15 mouse cellular contexts compared by ENCODE assay signal in genomic region chr12:116641339-116642190, GRCm38 (mm10).
DNase-seq lines count a peak whose midpoint lies in the region; ATAC-seq and TF ChIP-seq lines count a peak whose summit lies in the region.
"Had no signal": no experiment of that assay in that cellular context is flagged by ENCODE, and none has a peak within 500 bp of the region (broad histone marks: within the 10 kb centered on the region; RNA-seq: fewer than 3 reads in every experiment).

No protein-coding gene starts in this region.

- peak; percentile 79 for ATAC-seq in hindbrain, postnatal 0 days
- no peak for ATAC-seq in liver, embryonic 11.5 days (replicated peaks; ENCODE audit: low FRiP score)
- ATAC-seq in liver, embryonic 12.5 days: no peak

- H3K4me1 ChIP-seq in hindbrain, postnatal 0 days (ENCODE audit: insufficient read depth, low read length): peaks cover 9% of the 10 kb centered on the region; the same call in 1 of the 2 replicates
- no peaks in the 10 kb centered on the region for H3K4me1 ChIP-seq in liver, embryonic 11.5 days (replicated peaks; ENCODE audit: control insufficient read depth, insufficient read depth, low read length)
- no peaks in the 10 kb centered on the region for H3K4me1 ChIP-seq in liver, embryonic 12.5 days
- H3K4me1 ChIP-seq: embryonic facial prominence, embryonic 15.5 days had no signal

- intact Hi-C loops in heart, postnatal 10 days (cut with DNase I): loop anchor here (10.0 kb wide), 1 partner anchor 383 kb away; no protein-coding TSS in a partner anchor

- TF ChIP-seq POLR2A in brain, embryonic 14.5 days (IDR thresholded peaks at IDR 0.05; ENCODE audit: borderline replicate concordance, extremely low read depth, insufficient read depth, insufficient read length, poor library complexity, severe bottlenecking): no peak

- no peak overlapping the region for H3K4me3 ChIP-seq in hindbrain, postnatal 0 days (ENCODE audit: low read length)
- no peak overlapping the region for H3K4me3 ChIP-seq in liver, embryonic 11.5 days (ENCODE audit: low read depth, low read length)
- no peak overlapping the region for H3K4me3 ChIP-seq in liver, embryonic 12.5 days
- H3K4me3 ChIP-seq: embryonic facial prominence, embryonic 15.5 days; layer of hippocampus, adult 2 months had no signal

- no peak for TF ChIP-seq CTCF in brain, embryonic 14.5 days (IDR thresholded peaks at IDR 0.05; ENCODE audit: borderline replicate concordance, extremely low read depth, insufficient read depth, insufficient read length)
- TF ChIP-seq CTCF in hindbrain, postnatal 0 days (IDR thresholded peaks at IDR 0.05; ENCODE audit: low read depth): no peak

- H3K27me3 ChIP-seq in hindbrain, postnatal 0 days (ENCODE audit: insufficient read depth, low read length): no peaks in the 10 kb centered on the region
- no peaks in the 10 kb centered on the region; the same call in none of the 2 replicates for H3K27me3 ChIP-seq in liver, embryonic 11.5 days (replicated peaks; ENCODE audit: control insufficient read depth, insufficient read depth, low read length)
- H3K27me3 ChIP-seq in liver, embryonic 12.5 days (replicated peaks): 0 out of 2 replicates have a peak, but pooled peaks cover 3% of the 10 kb centered on the region
- H3K27me3 ChIP-seq: embryonic facial prominence, embryonic 15.5 days had no signal

- 0 out of 2 replicates have a peak overlapping the region, but pooled peaks have one; percentile 20 for H3K27ac ChIP-seq in hindbrain, postnatal 0 days
- H3K27ac ChIP-seq in liver, embryonic 11.5 days (ENCODE audit: low read depth, low read length): no peak overlapping the region
- H3K27ac ChIP-seq in liver, embryonic 12.5 days: no peak overlapping the region
- H3K27ac ChIP-seq: embryonic facial prominence, embryonic 15.5 days; layer of hippocampus, adult 2 months had no signal

- 36% methylated on average over 14 of the region's 14 CpGs for WGBS in hindbrain, postnatal 0 days
- 23% methylated on average over 14 of the region's 14 CpGs for WGBS in liver, embryonic 11.5 days
- 18% methylated on average over 14 of the region's 14 CpGs for WGBS in liver, embryonic 12.5 days (ENCODE audit: insufficient replicate concordance)

- peak; percentile 88 for DNase-seq in brain, embryonic 14.5 days (ENCODE audit: low read depth)
- peak; percentile 16 for DNase-seq in embryo, embryonic 11.5 days (ENCODE audit: low read depth, low spot score)
- DNase-seq in hindbrain, postnatal 0 days (ENCODE audit: low spot score): peak; percentile 76
- DNase-seq in neural tube, embryonic 10.5 days (ENCODE audit: extremely low spot score, low spot score): peak; percentile 18
- no peak for DNase-seq in liver, embryonic 11.5 days (ENCODE audit: low spot score)
- DNase-seq in thymus, postnatal 36 days: no peak
- DNase-seq in heart, postnatal 10 days: no peak
- DNase-seq: gastrocnemius, postnatal 10 days; heart, postnatal 14 days; left cerebral cortex, postnatal 4 days; lung, postnatal 10 days; thymus, postnatal 14 days had no signal

- H3K9me3 ChIP-seq in hindbrain, postnatal 0 days (ENCODE audit: low read length): no peaks in the 10 kb centered on the region
- H3K9me3 ChIP-seq in liver, embryonic 11.5 days (ENCODE audit: control insufficient read depth, low read length): no peaks in the 10 kb centered on the region
- H3K9me3 ChIP-seq in liver, embryonic 12.5 days (replicated peaks): no peaks in the 10 kb centered on the region
- H3K9me3 ChIP-seq: embryonic facial prominence, embryonic 15.5 days had no signal

- no peak overlapping the region for H3K4me2 ChIP-seq in hindbrain, postnatal 0 days (ENCODE audit: low read depth, low read length)
- H3K4me2 ChIP-seq in liver, embryonic 11.5 days: no peak overlapping the region
- no peak overlapping the region for H3K4me2 ChIP-seq in liver, embryonic 12.5 days
- H3K4me2 ChIP-seq: embryonic facial prominence, embryonic 15.5 days had no signal

- no peaks in the 10 kb centered on the region for H3K36me3 ChIP-seq in hindbrain, postnatal 0 days (ENCODE audit: insufficient read depth, low read length)
- no peaks in the 10 kb centered on the region for H3K36me3 ChIP-seq in liver, embryonic 11.5 days (ENCODE audit: control insufficient read depth, insufficient read depth, low read length)
- no peaks in the 10 kb centered on the region for H3K36me3 ChIP-seq in liver, embryonic 12.5 days
- H3K36me3 ChIP-seq: embryonic facial prominence, embryonic 15.5 days had no signal

- H3K9ac ChIP-seq in hindbrain, postnatal 0 days (replicated peaks; ENCODE audit: low read length): no peak overlapping the region
- no peak overlapping the region for H3K9ac ChIP-seq in liver, embryonic 11.5 days (ENCODE audit: low read depth, low read length)
- H3K9ac ChIP-seq in liver, embryonic 12.5 days: no peak overlapping the region
- H3K9ac ChIP-seq: embryonic facial prominence, embryonic 15.5 days had no signal

Comparison
In these comparisons a context has a peak if more than half of its experiments do, and no peak if none do; other contexts are left out.
1. DNase-seq: peak in brain, embryonic 14.5 days (single experiment), embryo, embryonic 11.5 days (single experiment), hindbrain, postnatal 0 days (single experiment) and neural tube, embryonic 10.5 days (single experiment); none in liver, embryonic 11.5 days (single experiment), thymus, postnatal 36 days (0 of 2) and heart, postnatal 10 days (0 of 2).